Mouse (Mus musculus): Measurements from ENCODE around the gene Mrpl12.

The Mrpl12 gene

GRCm38 (mm10) chr11:120472052-120472451, 12.4 kb upstream of the Mrpl12 start:
- no peak for DNase-seq (ENCODE audit: low spot score)

DNA sequence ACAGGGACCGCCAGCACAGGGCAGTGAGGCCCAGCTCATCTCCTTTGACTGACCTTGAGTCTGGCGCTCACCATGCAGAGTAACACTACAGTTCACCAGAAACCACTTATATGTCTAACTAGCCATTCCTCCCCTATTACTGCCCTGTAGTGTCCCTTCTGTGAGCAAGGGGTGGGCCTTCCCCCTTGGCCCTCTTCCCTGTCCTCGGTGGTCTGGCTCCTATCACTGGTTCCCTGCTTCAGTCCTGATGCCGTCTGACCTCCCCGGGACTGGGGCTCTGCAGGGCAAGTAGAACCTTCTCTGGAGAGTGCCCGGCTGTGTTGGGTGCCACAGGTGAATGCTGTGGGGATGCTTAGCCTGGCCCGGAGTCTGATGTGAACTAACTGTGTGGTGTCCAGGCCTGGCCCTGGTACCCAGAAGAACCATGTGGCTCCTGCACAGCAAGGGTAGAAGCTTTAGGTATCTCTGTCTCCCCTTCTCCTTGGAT, 922 bp upstream of the Mrpl12 start:
- no peak for DNase-seq (ENCODE audit: low spot score)

GRCm38 (mm10) chr11:120485251-120485650, 838 bp downstream of the Mrpl12 start:
- DNase-seq (ENCODE audit: low spot score): no peak

- no peak for DNase-seq (ENCODE audit: low spot score)
Observed at GRCm38 (mm10) chr11:120488516-120488915, 4.1 kb downstream of the Mrpl12 start.

DNA sequence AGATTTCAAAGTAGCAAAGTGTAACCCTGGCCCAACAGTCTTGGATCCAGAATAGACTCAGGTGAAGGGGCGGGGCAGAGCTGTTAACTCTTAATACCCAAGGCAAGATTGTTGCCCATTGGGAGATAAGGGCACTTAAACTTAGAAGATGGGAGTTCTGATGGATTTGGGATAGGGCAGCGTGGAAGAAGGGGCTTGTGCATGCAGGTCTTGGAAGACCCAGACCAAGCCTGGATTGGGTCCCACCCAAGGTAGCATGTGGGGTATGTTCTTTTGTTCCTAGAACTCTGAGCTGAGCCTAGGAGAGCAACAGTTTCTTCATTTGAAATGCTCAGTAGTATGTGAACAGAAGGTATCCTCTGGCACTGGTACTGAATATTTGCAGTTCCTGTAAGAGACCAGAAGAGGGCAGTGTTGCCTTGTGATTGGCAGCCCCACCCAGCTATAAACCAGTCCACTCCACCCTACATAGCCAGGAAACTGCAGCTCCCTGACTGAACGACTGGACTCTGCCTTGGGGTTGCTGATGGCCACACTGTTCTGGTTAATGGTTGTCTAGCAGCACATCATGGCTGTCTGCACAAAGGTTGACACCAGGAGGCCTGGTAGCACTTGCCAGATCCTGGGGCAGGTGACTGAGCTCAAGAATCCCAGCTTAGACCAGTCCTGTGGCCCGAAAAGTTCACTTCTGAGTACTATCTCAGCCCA, 4.8 kb downstream of the Mrpl12 start:
- peak; percentile 49 for DNase-seq (ENCODE audit: low spot score)

GRCm38 (mm10) chr11:120490291-120491046, 6.1 kb downstream of the Mrpl12 start:
- DNase-seq (ENCODE audit: low spot score): no peak

- DNase-seq (ENCODE audit: low spot score): peak; percentile 86
Observed at GRCm38 (mm10) chr11:120491317-120492023, 7.1 kb downstream of the Mrpl12 start, which contains the start of gene Slc25a10. Gene Slc25a10 (plus strand): TSS chr11:120491840.

- no peak for DNase-seq (ENCODE audit: low spot score)
Observed at GRCm38 (mm10) chr11:120492024-120492877, 7.8 kb downstream of the Mrpl12 start.

- DNase-seq (ENCODE audit: low spot score): no peak
Observed at GRCm38 (mm10) chr11:120492878-120493203, 8.4 kb downstream of the Mrpl12 start.

GRCm38 (mm10) chr11:120493351-120493750, 8.9 kb downstream of the Mrpl12 start:
- DNase-seq (ENCODE audit: low spot score): no peak

DNA sequence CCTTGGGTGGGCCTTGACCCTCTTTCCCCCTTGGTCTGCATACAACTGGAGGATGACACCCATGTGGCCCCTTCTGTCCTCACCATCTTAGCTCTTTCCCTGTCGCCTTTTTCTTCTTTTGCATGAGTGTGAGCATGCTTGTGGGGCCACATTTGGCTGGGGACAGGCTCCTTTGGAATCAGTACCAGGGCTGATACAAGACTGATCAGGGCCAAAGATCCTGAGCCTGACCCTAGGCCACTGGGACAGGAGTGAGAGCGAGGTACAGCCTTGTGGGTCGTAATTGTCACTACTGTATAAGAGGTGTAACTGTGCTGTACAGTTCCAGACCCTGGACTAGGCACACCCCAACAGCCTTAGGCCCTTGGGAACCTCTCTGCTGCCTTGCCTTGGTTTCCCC, 9.5 kb downstream of the Mrpl12 start:
- DNase-seq (ENCODE audit: low spot score): no peak

GRCm38 (mm10) chr11:120497436-120497835, 13.0 kb downstream of the Mrpl12 start:
- peak; percentile 78 for DNase-seq (ENCODE audit: low spot score)

GRCm38 (mm10) chr11:120498226-120498625, 13.8 kb downstream of the Mrpl12 start:
- no peak for DNase-seq (ENCODE audit: low spot score)

DNA sequence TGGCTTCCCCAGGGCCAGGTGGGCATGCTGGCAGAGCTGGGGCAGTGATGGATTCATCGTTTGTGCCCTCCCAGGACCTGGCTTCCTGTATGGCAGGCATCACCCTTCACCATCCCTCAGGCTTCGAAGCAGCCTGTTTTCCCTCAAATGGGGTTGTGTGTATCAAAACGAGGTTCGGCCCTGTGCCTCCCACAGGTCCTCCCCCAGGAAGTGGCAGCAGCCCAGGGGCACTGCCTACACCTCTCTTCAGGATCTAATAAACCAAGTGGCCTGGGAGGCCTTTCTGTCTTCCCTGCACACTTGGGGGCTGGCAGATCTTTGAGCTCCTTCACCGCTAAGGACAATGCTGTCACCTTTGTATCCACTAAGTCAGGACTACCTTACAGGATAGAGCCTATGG, 14.5 kb downstream of the Mrpl12 start:
- no peak for DNase-seq (ENCODE audit: low spot score)

DNA sequence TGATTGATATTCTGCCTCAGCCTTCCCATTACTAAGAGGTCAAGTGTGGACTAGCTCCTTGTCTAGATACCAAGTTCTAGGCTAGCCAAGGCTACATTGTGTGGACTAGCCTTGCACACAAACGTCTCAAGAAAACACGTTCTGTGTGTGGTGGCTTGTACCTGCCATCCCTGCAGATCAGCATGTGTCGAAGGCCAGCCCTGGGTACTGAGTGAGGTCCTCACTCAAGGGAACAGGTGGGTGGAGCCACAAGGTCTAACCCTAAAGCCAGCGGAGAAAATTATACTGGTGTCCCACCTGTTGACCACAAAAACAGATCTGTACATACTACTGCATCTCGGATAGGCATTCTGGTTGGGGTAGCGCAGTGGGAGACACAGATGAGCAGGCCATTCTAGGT, 15.5 kb downstream of the Mrpl12 start:
- no peak for DNase-seq (ENCODE audit: low spot score)

DNA sequence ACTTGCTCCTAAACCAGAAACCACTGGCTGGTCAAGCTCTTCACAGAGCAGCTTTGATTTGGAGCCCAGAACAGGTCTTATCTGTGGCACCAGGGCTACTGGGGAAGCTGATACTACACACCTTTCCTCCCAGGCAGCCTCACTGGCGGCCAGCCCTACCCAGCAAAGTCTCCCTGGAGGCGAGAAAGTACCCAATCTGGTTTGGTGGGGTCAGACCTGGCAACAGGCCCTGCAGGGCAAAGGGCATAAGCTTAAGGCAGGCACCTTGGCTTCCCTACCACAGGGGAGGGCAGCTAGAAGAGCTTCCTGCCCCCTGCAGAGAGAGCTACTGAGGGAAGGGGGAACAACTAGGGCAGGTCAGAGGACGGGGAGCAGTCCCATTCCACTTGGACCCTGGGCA, 15.9 kb downstream of the Mrpl12 start:
- DNase-seq (ENCODE audit: low spot score): no peak

DNA sequence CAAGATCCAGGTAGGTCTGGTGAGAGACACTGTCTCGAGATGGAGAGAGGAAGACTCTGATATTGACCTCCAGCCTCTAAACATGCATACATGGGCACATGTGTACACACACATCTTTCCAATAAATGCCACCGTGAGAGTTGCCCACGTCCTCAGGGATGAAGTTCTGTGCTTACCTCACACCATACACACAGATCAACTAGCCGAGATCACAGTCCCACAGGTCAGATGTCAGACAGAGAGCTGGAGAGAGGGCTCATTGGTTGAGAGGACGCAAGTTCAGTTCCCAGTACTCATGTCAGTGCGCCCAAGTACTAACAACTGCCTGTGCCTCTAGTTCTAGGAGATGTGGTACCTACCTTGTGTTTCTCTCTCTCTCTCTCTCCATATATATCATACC, 16.6 kb downstream of the Mrpl12 start:
- DNase-seq (ENCODE audit: low spot score): no peak

- DNase-seq (ENCODE audit: low spot score): no peak
Observed at GRCm38 (mm10) chr11:120501701-120502100, 17.3 kb downstream of the Mrpl12 start.

DNA sequence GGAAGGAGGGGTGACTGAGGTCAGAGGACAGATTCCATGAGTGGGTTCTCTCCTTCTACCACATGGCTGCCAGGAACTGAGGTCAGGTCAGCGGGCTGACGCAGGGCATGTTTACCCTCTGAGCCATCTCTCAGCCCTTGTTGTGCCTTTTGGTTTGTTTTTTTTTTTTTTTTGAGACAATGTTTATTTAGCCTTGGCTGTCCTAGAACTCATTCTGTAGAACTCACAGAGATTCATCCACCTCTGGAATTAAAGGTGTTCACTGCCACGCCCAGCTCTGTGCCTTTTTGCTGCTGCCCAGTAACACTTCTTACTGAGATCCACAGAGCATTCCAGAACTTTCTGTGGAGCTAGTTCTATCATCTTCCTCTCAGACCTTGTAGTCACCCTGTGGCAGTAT, 21.2 kb downstream of the Mrpl12 start:
- DNase-seq (ENCODE audit: low spot score): no peak

GRCm38 (mm10) chr11:120506899-120507298, 22.5 kb downstream of the Mrpl12 start:
- no peak for DNase-seq (ENCODE audit: low spot score)

DNA sequence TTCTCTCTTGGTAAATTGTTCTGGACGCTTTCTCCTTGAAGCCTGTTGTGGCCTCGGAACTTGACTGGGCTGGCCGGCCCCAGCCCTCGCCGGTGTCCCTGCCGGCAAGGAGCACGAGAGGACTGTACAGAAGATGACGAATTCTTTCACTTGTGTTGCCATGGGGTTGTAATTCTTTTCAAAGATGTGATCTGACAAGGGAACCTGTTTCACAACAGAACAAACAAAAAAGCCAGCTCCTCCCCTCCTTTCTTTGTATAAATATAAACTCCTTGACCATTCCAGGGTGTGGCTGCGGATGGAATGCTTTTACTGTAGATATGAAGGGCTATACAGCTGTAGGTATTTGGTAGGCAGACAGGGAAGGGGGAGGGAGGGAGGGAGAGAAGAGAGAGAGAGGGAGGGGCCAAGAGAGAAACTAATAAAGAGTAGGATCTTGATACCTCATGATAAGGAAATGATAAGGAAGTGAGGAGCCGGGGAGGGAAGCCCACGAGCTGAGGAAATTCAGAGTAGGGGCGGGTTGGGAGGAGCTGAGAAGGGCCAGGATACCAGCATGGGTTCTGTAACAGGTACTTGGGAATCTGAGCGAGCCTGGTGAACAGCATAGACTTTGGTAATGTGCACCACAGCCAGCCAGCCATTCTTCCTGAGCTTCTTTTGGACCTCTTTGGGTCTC, 23.3 kb downstream of the Mrpl12 start:
- DNase-seq (ENCODE audit: low spot score): no peak
